Mouse (Mus musculus): Measurements from ENCODE around the gene Ddx58. TPM values are rescaled to one million over a fixed set of nuclear protein-coding genes. Genes with fewer than 3 reads are reported as not detected.

Gene Ddx58
- total RNA-seq (2022), result 1 to 10 TPM; 3.7 to 8.2 (median 6.8) TPM

DNA sequence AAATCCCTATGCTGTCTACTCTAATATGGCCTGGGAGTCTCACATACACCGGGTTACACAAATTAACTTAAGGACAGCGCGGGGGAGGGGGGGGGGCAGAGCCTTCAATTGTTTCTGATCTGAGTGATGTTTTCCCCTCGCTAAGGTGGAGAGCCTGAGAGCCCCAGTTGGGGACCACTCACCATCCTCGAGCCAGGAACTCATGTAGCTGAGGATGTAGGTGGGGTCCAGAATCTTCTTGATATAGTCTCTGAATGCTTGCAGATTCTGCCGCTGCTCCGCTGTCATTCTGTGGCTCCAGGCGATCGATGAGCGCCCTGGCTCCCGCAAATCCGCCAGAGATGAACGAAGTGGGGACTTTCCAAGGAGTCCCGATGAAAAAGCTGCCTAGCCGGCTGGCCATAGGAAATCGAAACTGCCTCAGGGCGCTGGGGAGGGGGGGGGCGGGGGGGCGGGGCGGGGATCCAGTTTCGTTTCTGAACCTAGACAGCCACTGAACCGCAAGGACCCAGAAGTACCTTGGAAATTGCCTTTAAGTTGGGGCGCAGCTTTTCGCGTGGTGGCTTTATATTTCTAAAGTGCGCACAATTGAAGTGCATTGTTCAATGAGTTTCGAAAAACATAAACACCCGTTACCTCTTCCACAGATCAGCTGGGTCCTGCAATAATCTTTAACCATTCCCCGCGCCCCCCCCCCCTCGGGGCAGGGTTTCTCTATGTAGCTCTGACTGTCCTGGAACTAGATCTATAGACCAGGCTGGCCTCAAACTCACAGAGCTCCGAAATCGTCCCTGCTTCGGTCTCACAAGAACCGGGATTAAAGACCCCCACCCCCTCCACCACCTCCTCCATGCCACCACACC lies at the start of gene Ddx58:
Gene Ddx58, minus strand, starts transcription at position 420 of the 863 bp plus-strand sequence.
- DNase-seq (ENCODE audit: low spot score in 2 of 2), result no peak

DNA sequence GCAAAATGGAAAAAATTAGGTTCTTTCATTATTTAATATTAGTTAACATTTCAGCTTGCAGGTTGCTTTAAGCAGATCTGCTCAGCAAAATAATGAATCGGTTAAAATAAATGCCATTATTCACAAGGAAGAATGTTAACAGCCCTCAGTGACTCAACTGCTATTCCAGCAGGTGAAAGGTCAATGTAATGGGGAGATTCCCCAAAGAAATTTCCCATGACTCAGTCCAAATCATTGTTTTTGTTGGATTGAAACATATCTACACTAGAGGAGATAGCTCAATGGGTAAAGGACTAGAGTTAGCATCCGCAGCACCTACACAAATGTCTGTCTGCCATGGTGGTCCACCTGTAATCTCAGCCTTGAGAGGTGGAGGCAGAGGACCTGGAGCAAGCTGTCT lies 49.4 kb upstream of the Ddx58 start:
- no peak for DNase-seq (ENCODE audit: low spot score in 2 of 2)

DNA sequence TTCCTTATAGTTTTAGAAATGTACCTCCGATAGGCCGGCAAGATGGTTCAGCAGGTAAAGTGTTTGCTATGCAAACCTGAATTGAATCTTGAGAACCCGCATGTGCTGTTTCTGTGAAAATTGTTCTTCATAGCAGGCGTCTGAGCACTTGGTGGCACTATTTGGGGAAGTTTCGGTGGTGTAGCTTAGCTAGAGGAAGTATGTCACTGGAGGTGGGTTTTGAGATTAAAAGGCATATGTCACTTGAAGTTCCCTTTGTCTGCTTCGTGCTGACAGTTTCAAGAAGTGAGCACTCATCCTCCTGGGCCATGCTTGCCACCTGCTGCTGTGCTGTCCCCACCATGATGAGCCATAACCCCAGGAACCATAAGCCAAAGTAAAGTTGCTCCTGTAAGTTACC lies 47.8 kb upstream of the Ddx58 start:
- no peak for DNase-seq (ENCODE audit: low spot score in 2 of 2)

DNA sequence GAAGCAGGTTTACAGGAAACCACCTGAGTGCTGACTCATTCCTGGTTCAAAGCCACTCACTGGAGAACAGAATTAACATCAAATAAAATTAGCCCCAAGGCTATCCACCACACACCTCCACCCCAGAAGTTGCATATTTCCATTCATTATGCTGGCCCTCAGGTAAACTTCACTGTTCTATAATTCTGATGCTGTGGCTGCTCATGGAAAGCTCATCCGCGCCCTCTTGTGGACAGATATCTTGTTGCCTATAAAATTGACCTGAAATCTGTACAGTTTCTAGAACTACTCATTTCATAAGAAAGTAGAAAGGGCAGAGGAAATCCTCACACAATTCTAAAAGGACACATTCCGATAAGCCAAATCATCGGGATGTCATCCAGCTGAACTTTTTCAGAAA lies 46.0 kb upstream of the Ddx58 start:
- peak; percentile 39 to 71 for DNase-seq (ENCODE audit: low spot score in 2 of 2)

DNA sequence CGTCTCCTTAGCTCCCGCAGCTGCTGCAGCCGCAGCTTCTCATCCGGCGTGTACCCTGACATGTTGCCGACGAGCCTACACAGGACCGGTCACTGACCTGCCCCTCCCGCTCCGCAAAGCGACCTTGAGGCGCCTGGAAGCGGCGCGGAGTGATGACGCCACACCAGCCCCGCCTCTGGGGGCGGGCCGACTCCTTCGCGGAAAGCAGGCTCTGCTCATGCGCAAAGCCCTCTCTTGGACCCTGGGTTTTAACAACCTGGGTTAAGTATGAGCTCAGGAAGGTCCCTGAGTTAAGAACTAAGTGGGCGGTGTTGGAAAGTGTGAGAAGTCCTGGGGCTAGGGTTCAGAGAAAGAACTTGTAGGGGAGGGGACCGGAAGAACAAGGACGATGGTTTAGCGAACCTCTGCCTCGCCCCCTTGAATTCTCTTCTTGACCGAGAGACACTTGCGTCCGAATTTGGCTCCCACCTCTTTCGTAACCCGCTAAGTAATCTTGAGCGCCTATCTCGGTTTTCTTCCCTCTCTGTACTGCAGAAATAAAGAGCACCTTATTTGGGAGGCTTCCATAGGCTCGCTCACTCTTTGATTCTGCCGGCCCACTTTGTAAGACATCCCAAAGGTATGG lies 39.8 kb upstream of the Ddx58 start, which contains the start of gene Ndufb6:
Gene Ndufb6, minus strand, starts transcription at position 146 of the 625 bp plus-strand sequence.
- peak; percentile 87 to 89 for DNase-seq (ENCODE audit: low spot score in 2 of 2)

DNA sequence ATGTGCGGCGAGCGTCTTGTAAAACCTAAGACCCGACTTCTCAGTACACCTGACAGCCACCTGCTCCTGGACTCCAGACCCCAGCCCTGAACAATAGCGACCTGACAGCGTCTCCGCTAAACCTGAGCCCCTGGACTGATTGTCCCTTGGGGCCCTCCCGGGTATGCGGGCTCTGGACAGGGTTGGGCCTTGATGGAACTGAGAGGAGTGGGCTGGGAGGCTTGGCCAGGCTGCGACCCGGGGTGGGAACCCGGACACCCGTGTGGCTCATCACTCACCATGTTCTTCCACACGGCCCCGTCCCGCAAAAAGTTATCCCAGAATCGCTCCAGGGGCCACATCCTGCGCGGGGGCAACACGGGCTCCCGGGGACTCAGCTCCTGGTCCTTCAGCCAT lies 39.2 kb upstream of the Ddx58 start:
- DNase-seq (ENCODE audit: low spot score in 2 of 2), result peak in 1 of 2 experiments; percentile 21

DNA sequence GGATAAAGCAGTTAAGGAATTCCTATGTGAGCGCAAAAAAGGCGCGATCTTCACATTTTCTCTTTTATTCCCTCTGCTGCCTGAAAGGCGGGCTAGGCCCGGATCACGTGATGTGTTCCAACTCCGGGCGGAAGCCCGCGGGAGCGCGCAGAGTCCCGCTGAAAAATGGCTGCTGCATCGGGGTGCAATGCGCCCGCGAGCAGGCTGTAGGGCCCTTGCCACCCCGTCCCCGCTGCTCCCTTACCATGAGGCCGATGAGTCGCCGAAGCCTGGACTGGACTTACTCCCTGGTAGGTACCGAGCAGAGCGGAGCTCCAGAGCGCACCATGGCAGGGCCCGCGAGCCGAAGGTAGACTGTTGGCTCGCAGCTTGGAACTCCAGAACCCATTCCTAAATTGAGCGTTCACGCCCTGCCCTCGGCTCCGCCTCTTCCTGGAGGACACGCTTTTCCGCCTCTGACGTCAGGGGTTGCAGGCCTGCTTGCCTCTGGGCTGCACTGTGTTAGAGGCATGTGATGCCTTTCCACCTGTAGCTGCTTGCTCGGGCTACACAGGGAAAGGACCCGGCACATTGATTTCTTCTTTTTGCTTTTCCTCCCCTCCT lies 29.9 kb upstream of the Ddx58 start, which contains the start of the genes Smim27 and Topors:
Gene Smim27, plus strand, starts transcription at position 150 of the 603 bp plus-strand sequence.
Gene Topors, minus strand, starts transcription at position 421 of the 603 bp plus-strand sequence.
- peak; percentile 93 to 94 for DNase-seq (ENCODE audit: low spot score in 2 of 2)

DNA sequence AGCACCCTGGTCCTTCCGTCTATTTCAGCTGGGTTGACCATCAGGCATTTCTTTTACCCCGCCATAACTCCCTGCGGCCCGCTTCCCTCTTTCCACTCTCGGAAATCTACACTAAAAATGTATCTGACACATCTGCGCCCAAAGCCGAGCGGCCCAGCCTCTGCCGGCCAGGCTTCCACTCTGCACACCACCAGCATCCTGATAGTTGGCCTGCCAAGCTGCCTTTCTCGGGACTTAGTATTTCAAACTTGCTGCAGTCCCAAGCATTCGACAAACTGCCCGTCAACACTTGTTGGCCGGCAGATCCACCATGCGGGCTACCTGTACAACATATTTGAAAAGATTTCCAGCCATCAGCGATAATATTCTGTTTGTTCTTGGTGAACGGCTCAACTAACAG lies 29.2 kb upstream of the Ddx58 start:
- DNase-seq (ENCODE audit: low spot score in 2 of 2), result no peak

DNA sequence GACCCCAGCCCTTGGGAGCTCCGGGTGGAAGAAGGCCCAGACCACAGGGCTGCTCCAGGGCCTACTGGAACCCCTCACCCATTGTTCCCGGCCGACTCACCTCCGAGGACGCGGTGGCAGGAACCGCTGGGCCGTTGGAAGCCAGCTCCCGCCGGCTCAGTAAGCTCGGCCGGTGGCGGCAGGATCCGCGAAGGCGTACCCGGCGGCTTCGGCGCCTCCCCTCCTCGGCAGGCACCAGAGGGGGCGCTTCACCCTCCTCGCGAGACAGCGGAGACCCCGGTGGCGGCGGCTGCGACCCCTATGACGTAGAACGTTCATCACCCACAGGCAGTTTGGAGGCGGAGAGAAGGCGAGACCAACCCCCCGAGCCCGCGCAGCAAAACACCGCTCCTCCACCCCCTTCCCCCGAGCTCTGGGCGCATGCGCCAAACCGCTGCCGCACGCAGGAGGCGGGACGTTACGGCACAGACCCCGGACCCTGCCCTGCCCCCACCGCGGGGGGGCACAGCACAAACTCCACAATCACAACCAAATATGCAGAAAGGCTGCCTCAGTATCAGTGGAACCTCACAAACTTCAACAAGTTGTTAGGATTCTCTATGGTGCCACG lies 28.7 kb upstream of the Ddx58 start:
- DNase-seq (ENCODE audit: low spot score in 2 of 2), result peak; percentile 89 to 90

DNA sequence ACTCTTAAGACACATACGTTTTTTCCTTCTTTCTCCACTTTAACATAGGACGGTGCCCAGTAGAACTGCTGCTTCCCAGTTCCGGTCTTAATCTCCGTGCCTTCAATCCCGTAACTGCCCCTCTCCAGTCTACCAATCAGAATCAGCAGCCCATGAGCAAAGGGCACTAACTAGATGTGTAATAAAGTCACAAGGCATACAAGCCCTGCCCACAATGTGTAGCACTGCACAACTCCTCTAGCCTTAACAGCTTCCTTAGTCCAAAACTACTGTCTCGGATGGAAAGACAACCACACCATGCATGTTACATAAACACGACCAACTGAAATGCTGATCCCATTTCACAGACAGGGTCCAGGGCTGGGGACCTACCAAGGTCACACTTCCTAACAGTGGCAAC lies 28.1 kb upstream of the Ddx58 start:
- DNase-seq (ENCODE audit: low spot score in 2 of 2), result no peak

DNA sequence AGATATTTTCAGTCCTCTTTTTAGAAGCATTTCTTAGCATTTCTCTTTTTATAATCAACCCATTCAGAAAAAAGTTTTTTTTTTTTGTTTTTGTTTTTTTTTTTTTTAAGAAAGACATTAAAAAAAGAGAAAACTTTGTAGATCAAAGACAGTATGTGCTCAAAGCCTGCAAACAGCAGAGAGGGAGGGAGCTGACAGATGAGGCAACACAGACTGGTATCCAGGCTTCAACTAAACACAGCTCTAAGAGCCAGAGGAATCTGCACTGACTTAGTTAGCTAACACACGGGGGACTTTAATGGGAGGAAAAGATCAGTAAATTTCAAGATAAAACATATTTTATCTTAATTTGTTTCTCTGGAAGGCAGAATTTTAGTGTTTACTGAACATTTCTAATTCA lies 24.7 kb upstream of the Ddx58 start:
- no peak for DNase-seq (ENCODE audit: low spot score in 2 of 2)

DNA sequence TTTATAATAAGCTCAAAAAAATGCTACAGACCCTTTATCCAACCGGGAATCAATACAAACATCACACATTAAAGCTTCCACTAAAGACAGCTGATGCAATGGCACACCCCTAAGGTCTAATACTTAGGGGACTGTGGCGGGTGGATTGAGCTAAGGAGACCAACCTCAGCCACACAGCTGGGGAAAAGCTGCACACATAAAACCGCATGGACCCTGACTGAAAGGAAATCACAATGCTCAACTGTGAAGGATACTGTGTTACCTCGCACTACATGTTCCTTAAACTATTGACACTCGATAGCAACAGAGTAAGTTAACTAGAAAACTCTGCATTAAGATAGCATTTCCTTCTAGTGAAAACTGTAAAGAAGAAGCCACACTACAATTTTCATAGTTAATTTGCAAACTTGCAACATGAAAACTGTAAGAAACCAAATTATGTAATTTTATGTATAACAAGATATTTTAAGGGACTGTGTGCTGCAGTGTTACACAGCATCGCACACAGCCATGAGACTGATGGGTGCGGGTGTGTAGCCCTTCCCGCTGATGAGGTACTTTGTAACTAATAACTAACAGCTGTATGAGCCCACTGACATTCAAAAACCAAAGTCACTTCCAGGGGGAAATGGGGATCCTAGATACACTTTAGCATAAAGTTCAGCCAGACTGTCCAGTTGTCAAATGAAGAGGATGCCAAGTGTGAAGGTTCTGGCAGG lies 14.9 kb upstream of the Ddx58 start:
- no peak for DNase-seq (ENCODE audit: low spot score in 2 of 2)

DNA sequence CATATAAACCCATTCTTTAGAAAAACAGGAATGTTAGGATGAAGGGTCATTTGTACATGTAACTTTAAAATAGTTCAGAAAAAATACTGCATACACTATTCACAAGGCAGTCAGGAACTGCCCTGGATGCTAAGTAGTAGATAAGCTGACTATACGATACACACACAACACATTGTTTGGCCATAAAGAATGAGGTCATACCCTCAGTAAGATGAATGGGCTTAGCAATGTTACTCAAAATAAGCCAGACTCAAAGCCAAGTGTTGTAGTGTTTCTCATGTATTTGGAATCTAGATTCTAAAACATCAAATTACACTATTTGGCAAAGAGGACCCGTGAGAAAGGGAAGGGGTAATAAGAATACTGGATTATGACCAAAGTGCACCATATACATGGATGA lies 14.1 kb upstream of the Ddx58 start:
- DNase-seq (ENCODE audit: low spot score in 2 of 2), result no peak

DNA sequence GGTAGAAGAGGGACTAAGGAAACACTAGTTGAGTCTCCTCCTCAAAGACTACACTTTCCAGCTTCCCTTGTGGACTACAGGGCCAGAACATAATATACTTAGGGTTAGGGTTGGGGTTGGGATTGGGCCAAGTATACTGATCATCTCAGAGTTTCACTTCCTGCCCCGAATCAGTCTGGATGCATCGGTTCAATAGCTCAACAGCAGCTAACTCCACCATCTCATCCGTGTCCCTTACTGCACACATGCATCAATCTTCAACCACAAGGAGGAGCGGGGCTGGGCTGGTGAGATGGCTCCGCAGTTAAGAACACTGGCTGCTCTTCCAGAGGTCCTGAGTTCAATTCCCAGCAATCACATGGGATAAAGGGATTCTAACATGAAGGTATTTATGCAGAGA lies 11.4 kb upstream of the Ddx58 start:
- no peak for DNase-seq (ENCODE audit: low spot score in 2 of 2)

DNA sequence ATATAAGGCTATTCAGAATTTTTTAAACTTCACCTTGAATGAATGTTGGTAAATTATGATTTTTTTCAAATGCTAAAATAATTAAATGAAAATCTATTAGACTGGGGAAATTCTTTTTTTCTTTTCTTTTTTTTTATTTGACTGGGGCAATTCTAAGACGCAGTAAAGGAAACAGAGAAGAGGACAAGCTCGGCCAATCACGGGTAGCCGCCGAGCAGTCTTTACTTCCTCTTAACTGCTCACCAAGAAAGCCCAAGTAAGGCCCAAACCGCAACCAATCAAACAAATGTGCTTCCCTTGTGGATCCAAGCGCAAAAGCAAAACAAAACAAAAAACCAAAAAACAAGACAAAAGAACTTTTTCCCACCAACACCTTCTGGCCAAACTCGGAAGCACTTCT lies 4.4 kb upstream of the Ddx58 start:
- DNase-seq (ENCODE audit: low spot score in 2 of 2), result no peak

DNA sequence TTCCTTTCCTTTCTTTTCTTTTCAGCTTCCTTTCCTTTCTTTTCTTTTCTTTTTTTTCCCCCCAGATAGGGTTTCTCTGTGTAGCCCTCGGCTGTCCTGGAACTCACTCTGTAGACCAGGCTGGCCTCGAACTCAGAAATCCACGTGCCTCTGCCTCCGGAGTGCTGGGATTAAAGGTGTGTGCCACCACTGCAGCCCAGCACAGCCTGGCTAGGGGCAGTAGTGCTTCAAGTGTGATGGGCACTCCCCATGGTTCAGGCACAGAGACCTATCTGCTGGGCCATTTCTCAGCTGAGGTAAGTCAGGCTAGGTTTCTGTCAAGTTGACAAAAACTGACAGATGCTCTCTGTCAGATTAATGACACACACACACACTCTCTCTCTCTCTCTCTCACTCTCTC lies 3.4 kb upstream of the Ddx58 start:
- no peak for DNase-seq (ENCODE audit: low spot score in 2 of 2)

DNA sequence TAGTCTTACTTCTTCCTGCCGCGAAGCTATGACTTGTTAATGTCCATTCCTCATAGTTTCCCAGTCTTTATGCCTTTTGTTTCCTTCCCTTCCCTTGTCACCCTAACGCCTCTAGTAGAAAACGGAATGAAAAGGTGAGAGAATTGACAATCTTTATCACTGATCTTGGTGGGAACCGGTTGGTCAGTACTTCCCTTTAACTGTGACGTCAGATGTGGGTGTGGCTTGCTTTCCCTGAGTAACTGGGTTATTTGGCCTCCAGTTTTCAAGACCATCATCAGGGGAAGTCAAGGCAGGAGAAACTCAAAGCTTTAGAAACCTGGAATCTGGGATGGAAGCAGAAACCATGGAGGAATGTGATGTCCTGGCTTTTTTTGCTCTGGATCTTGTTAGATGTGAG lies 2.3 kb upstream of the Ddx58 start:
- no peak for DNase-seq (ENCODE audit: low spot score in 2 of 2)

DNA sequence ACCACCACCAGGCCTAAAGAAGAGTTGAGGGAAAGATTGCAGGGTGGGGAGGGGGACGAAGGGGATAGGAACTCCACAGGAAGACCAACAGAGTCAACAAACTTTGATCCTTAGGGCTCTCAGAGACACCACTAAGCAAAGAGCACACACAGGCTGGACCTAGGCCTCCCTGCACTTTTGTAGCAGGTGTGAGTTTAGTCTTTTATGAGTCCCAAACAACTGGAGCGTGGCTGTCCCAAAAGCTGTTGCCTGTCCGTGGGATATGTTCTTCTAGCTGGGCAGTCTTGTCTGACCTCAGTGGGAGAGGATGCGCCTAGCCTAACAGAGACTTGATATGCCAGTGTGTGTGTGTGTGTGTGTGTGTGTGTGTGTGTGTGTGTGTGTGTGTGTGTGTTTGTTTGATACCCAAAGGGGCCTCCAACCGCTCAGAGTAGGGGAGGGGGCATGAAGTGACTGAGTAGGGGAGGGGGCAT lies 680 bp upstream of the Ddx58 start:
- no peak for DNase-seq (ENCODE audit: low spot score in 2 of 2)

DNA sequence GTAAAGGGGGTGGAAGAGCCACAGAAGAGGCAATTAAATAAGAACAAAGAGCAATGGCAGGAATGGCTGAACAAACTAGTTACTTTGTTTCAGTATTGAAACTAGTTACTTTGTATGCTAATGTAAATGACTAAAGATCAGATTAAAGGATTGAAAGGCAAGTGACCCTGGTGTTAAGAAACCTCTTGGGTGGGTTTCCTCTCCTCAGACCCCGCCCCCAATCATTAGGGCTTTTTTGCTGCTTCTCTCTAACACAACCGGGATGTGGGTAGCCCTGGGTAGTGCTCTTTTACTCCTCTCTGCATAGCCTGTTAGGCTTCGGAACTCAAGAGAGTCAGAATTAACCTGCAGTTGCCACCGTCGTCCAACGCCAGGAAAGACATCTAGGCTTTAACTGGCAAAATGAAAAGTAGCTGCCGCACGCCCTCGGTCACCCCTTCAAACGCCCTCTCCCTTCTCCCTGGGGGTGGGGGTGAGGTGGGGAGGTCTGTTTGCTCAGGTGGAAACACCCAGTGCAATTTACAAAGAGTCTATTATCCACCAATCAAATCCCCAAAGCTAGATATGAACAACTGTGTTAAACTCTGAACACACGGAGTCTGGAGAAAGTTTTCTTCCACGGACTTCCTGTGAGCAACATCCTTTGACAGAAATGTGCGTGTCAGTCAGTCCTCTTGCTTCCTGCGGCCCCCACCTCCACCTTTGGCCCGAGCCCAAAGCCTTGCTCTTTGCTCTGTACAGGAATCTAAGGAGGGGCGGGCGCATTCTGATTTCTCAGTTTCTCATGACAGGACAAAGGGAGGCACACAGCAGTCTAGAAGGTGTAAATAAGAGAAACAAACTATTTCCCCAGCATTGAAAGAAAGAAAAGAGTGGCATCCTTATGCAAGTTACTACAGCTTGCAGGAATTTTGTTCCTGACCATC lies 882 bp downstream of the Ddx58 start:
- no peak for DNase-seq (ENCODE audit: low spot score in 2 of 2)

DNA sequence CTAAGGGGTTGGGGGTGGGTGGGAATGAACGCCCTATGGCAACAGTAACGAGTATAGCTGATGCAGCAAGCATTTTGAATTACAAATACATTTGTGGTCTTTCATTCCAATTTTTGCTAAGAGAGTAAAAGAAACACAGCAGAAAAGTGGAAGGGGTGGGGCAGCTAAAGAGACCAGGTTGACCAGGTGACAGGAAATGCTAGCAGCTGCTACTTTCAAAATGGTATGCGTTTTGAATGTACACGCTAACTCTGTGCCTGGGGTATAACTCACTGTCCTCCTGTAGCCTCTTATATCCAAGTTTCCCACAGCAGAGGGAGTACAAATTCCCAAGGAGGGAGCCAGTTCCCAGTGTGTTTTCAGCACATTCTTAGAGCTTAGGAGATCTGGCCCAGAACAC lies 2.8 kb downstream of the Ddx58 start:
- DNase-seq (ENCODE audit: low spot score in 2 of 2), result no peak
